Mouse (Mus musculus) limb, embryonic 14.5 days (tissue): Measurements from ENCODE around the gene Plekhs1. TPM values are rescaled to one million over a fixed set of nuclear protein-coding genes. Genes with fewer than 3 reads are reported as not detected.

ENCODE experiments used
- ATAC-seq: fragments of 200-750 bp; cut with Nextera tagmentation; 2 replicates; pipeline ENCODE4 v1.8.0; 2017; ENCODE audit warnings: low read depth, moderate number of reproducible peaks, moderate TSS enrichment; ENCODE audit not compliant: low FRiP score
- DNase-seq: peaks from one replicate; pipeline ENCODE4 v3.0.0-alpha.2; 2015; ENCODE audit warnings: low spot score
- H3K27ac ChIP-seq: fragments of 300-500 bp; sonication (generic); replicated peaks from 2 replicates; pipeline ENCODE4 v1.5.1; 2014; ENCODE audit warnings: low read depth, mild to moderate bottlenecking, low read length, moderate library complexity, mixed read lengths
- H3K27me3 ChIP-seq: fragments of 300-500 bp; sonication (generic); 2 replicates; pipeline ENCODE4 v1.6.1; 2014; ENCODE audit warnings: low read length, mixed read lengths; ENCODE audit not compliant: control insufficient read depth, insufficient read depth
- H3K36me3 ChIP-seq: fragments of 300-500 bp; sonication (generic); 2 replicates; pipeline ENCODE4 v1.6.1; 2014; ENCODE audit warnings: mild to moderate bottlenecking, low read length, moderate library complexity, mixed read lengths; ENCODE audit not compliant: control insufficient read depth, insufficient read depth
- H3K4me1 ChIP-seq: fragments of 300-500 bp; sonication (generic); 2 replicates; pipeline ENCODE4 v1.6.1; 2014; ENCODE audit warnings: antibody characterized with exemption, low read length, mixed read lengths; ENCODE audit not compliant: control insufficient read depth, insufficient read depth
- H3K4me2 ChIP-seq: fragments of 300-500 bp; sonication (generic); replicated peaks from 2 replicates; pipeline ENCODE4 v1.6.1; 2014; ENCODE audit warnings: low read depth, mild to moderate bottlenecking, low read length, moderate library complexity; ENCODE audit not compliant: severe bottlenecking
- H3K4me3 ChIP-seq: fragments of 300-500 bp; sonication (generic); replicated peaks from 2 replicates; pipeline ENCODE4 v1.5.1; 2014; ENCODE audit warnings: low read length
- H3K9ac ChIP-seq: fragments of 300-500 bp; sonication (generic); 2 replicates; pipeline ENCODE4 v1.6.1; 2014; ENCODE audit warnings: mild to moderate bottlenecking, low read depth, low read length, moderate library complexity; ENCODE audit not compliant: severe bottlenecking
- H3K9me3 ChIP-seq: fragments of 300-500 bp; sonication (generic); 2 replicates; pipeline ENCODE4 v1.6.1; 2016; ENCODE audit warnings: low read length; ENCODE audit not compliant: control insufficient read depth
- POLR2A ChIP-seq: fragments of 200-500 bp; IDR thresholded peaks from 2 replicates; pipeline ENCODE4 v1.8.0; 2012; ENCODE audit warnings: inconsistent platforms, mild to moderate bottlenecking, moderate library complexity, borderline replicate concordance; ENCODE audit not compliant: insufficient read depth, insufficient read length; ENCODE audit errors: extremely low read depth
- WGBS: fragments of 180-500 bp; shearing (Covaris S2); extraction: QIAGEN DNeasy Blood & Tissue Kit; methylation state at CpG from one replicate; pipeline ENCODE4 v1.1.7; 2014; 5-methylcytosine and 5-hydroxymethylcytosine counted together
- polyA plus RNA-seq, 2 experiments: library from polyadenylated mRNA; depleted of rRNA in 1 of 2; stranded (reverse) in 1 of 2; unstranded in 1 of 2; fragments of >200 nt; fragmentation: Nextera tagmentation in 1 of 2; extraction: Ambion mirVana in 1 of 2; gene quantifications; 2 replicates each; pipeline versions ENCODE4 v1.2.1 to v1.2.3; 2012 to 2014

Gene Plekhs1
- polyA plus RNA-seq, 2 experiments: 0.26 TPM; not detected in 1

- Histone ChIP-seq H3K27me3 (no peaks in the 10 kb centered on the region), H3K9ac (no peak overlapping the region), H3K36me3 (no peaks in the 10 kb centered on the region), H3K4me3 (no peak overlapping the region), H3K4me2 (no peak overlapping the region), H3K4me1 (peaks cover 6% of the 10 kb centered on the region; the same call in 1 of the 2 replicates), H3K9me3 (no peaks in the 10 kb centered on the region), H3K27ac (no peak overlapping the region)
- 82% methylated on average over 5 of the region's 5 CpGs for WGBS
- DNase-seq: no peak
- TF ChIP-seq POLR2A: no peak
- no peak for ATAC-seq
Observed at GRCm38 (mm10) chr19:56477253-56477652, 15.8 kb downstream of the Plekhs1 start.

DNA sequence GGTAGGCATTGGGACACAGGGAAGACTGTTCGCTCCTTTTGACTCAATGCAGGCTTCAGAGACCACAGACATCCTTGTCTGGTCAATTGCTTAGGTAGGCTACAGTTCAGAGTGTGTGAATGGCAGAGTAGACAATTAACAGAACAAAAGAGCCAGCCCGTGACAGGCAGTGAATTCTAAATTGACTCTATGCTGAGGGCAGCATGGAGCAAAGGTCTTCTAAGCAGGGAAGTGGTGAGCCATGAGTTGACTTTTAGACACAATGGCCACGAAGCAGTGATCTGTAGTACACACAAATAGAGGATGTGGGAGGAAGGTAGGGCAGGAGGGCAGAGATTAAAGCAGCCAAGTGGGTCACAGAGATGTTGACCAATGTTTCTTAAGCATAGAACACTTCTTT, 16.4 kb downstream of the Plekhs1 start:
- Histone ChIP-seq H3K9me3 (no peaks in the 10 kb centered on the region), H3K27ac (no peak overlapping the region), H3K4me3 (no peak overlapping the region), H3K9ac (no peak overlapping the region), H3K4me2 (no peak overlapping the region), H3K27me3 (no peaks in the 10 kb centered on the region), H3K36me3 (no peaks in the 10 kb centered on the region), H3K4me1 (peaks cover 4% of the 10 kb centered on the region; the same call in 1 of the 2 replicates)
- WGBS: 82% methylated on average over 3 of the region's 3 CpGs
- TF ChIP-seq POLR2A: no peak
- no peak for DNase-seq
- no peak for ATAC-seq

DNA sequence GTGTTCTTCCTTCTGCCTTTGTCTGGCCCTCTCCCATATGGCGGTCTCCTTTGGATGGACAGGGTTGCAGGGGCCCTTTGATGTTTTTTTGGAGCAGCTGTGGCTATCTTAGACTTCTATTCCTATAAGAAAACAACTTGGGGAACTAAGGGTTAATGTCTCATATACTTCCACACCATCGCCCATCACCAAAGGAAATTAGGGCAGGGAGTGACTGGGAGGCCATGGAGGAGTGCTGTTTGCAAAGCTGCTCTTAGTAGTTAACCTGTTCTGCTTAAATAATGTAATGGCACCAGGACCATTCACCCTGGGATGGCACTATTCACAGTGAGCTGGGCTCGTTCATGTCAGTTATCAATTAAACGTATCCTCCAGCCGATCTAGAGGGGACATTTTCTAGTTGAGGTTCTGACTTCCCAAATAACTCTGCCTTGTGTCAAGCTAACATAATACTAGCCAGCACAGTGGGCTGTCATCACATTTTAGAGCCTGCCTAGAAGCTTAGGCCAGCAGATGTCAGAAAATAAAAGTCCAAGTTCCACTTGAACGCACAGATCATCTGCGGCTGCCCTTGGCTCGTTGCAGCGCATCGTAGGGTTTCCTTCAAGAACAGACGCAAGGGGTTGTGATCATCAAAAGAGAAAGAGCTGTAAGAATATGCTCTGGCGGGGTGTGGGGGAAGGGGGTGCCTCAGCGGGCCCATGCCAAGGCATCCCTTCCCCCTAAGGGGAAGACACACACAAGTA, 23.4 kb downstream of the Plekhs1 start:
- H3K4me3 ChIP-seq: no peak overlapping the region
- H3K4me1 ChIP-seq: 0 out of 2 replicates have a peak, but pooled peaks cover 3% of the 10 kb centered on the region
- H3K9me3 ChIP-seq: no peaks in the 10 kb centered on the region
- H3K27ac ChIP-seq: no peak overlapping the region
- 61% methylated on average over 13 of the region's 13 CpGs for WGBS
- no peak for TF ChIP-seq POLR2A
- ATAC-seq (no peak), DNase-seq (no peak)
- no peak overlapping the region for H3K9ac ChIP-seq
- no peaks in the 10 kb centered on the region for H3K36me3 ChIP-seq
- no peaks in the 10 kb centered on the region for H3K27me3 ChIP-seq
- no peak overlapping the region for H3K4me2 ChIP-seq

DNA sequence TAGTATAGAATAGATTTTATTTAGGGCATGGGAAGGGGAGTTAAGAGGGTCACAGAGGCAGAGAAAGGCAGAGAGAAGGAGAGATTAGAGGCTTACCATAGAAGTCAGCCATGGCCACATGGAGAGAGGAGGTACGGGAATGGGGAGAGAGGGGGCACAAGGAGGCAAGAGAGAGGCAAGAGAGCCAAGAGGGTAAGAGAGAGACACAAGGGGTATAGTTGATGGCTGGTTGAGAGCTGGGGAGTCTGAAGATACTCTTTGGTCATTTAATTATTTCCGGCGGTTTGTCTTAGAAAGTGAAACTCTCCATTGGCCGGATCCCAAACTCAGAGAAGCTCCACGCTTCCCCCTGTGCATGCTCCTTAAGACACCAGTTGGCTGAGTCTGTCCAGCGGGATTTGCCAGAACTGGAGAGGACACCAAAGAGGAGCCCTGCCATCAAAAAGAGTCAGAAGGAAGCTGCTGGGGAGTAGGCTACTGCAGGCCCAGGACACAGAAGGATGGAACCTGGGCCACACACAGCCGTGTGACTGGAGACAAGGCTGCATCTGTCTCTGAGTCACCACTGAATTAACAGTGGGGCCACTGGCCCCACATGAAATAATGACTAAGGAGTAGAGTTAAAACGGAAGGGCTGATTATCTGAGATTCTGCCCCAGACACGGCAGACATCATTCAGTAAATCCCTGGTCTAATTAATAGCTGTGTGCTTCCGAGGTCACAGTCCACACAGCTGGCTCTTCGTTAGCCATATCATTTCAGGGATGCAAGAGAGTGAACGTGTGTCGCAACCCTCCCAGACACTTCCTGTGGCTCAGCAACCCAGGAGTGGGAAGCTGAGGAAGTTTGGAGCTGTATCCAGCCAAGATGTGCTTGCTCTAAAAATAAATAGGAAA, 24.2 kb downstream of the Plekhs1 start:
- Histone ChIP-seq H3K9me3 (no peaks in the 10 kb centered on the region), H3K27me3 (no peaks in the 10 kb centered on the region), H3K4me3 (no peak overlapping the region), H3K36me3 (no peaks in the 10 kb centered on the region), H3K4me1 (0 out of 2 replicates have a peak, but pooled peaks cover 3% of the 10 kb centered on the region), H3K9ac (no peak overlapping the region), H3K27ac (no peak overlapping the region), H3K4me2 (no peak overlapping the region)
- ATAC-seq (no peak), DNase-seq (no peak)
- no peak for TF ChIP-seq POLR2A
- 48% methylated on average over 13 of the region's 13 CpGs for whole genome bisulfite sequencing

DNA sequence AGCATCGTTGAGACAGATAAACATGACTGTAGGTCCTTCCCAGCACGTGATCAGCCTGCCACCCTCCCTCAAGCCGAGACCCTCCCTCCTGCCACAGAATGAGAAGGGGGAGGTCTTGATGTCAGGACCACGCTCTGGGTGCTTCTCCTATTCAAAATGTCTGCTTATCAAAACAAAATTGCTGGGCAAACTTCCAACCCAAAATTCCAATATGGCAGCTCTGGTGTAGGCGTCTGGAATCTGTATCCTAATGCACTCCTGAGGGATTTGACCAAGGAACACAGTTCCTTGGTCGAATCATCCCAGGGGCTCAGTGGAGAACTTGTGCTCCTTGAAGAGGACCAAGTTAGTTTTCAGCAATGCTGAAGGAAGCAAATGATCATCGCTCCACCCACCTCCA, 25.5 kb downstream of the Plekhs1 start:
- Histone ChIP-seq H3K4me1 (0 out of 2 replicates have a peak, but pooled peaks cover 3% of the 10 kb centered on the region), H3K27me3 (no peaks in the 10 kb centered on the region), H3K36me3 (no peaks in the 10 kb centered on the region), H3K9me3 (no peaks in the 10 kb centered on the region), H3K4me3 (no peak overlapping the region), H3K4me2 (no peak overlapping the region), H3K27ac (no peak overlapping the region), H3K9ac (no peak overlapping the region)
- 88% methylated on average over 7 of the region's 7 CpGs for whole genome bisulfite sequencing
- ATAC-seq (no peak), DNase-seq (no peak)
- no peak for TF ChIP-seq POLR2A
